Mouse (Mus musculus) midbrain, embryonic 10.5 days (tissue): ENCODE measurements at regions not wholly inside any gene's neighbourhood (a gene's known extent, or its start where the extent isn't known, plus 50 kb on each side); places are given as distances from the start of the nearest gene placed in this dataset.

Experiments used
- DNase-seq: peaks from one replicate; pipeline ENCODE4 v3.0.0-alpha.2; 2017; ENCODE audit warnings: low spot score
- H3K27ac ChIP-seq: fragments of 300-500 bp; sonication (generic); replicated peaks from 2 replicates; pipeline ENCODE4 v1.5.1; 2016; ENCODE audit warnings: mild to moderate bottlenecking
- H3K27me3 ChIP-seq: fragments of 300-500 bp; sonication (generic); 2 replicates; pipeline ENCODE4 v1.6.1; 2016; ENCODE audit warnings: low read depth, mild to moderate bottlenecking; ENCODE audit not compliant: poor library complexity, severe bottlenecking
- H3K36me3 ChIP-seq: fragments of 300-500 bp; sonication (generic); 2 replicates; pipeline ENCODE4 v1.6.1; 2016; ENCODE audit warnings: mild to moderate bottlenecking, moderate library complexity
- H3K4me1 ChIP-seq: fragments of 300-500 bp; sonication (generic); 2 replicates; pipeline ENCODE4 v1.6.1; 2016
- H3K4me3 ChIP-seq: fragments of 300-500 bp; sonication (generic); 2 replicates; pipeline ENCODE4 v1.5.1; 2016; ENCODE audit warnings: mild to moderate bottlenecking, moderate library complexity
- H3K9me3 ChIP-seq: fragments of 300-500 bp; sonication (generic); replicated peaks from 2 replicates; pipeline ENCODE4 v1.6.1; 2016; ENCODE audit warnings: mild to moderate bottlenecking
- WGBS: fragments of 180-500 bp; shearing (Covaris S2); methylation state at CpG from one replicate; pipeline ENCODE4 v1.1.7; 2016; 5-methylcytosine and 5-hydroxymethylcytosine counted together

GRCm38 (mm10) chr6:97682213-97682612, 64.9 kb upstream of the Frmd4b start:
- no peaks in the 10 kb centered on the region for H3K9me3 ChIP-seq
- WGBS: 93% methylated on average over 1 of the region's 1 CpGs
- peaks cover 3% of the 10 kb centered on the region; the same call in 1 of the 2 replicates for H3K4me1 ChIP-seq

GRCm38 (mm10) chr6:97675181-97675756, 57.9 kb upstream of the Frmd4b start:
- H3K27me3 ChIP-seq: no peaks in the 10 kb centered on the region
- no peak overlapping the region for H3K4me3 ChIP-seq
- no peaks in the 10 kb centered on the region for H3K36me3 ChIP-seq
- H3K4me1 ChIP-seq: no peaks in the 10 kb centered on the region
- peaks cover 7% of the 10 kb centered on the region; the same call in 1 of the 2 replicates for H3K9me3 ChIP-seq
- no peak overlapping the region for H3K27ac ChIP-seq
- 83% methylated on average over 5 of the region's 5 CpGs for WGBS
- no peak for DNase-seq

More at GRCm38 (mm10) chr6:97682213-97682612, 64.9 kb upstream of the Frmd4b start:
- peaks cover 18% of the 10 kb centered on the region for H3K27me3 ChIP-seq
- DNase-seq: no peak
- no peaks in the 10 kb centered on the region for H3K36me3 ChIP-seq
- H3K4me3 ChIP-seq: no peak overlapping the region
- no peak overlapping the region for H3K27ac ChIP-seq

- 25% methylated on average over 5 of the region's 5 CpGs for WGBS
- H3K4me1 ChIP-seq: peaks cover 23% of the 10 kb centered on the region
- H3K27ac ChIP-seq: peak overlapping the region; percentile 79
- peaks cover 4% of the 10 kb centered on the region; the same call in 1 of the 2 replicates for H3K9me3 ChIP-seq
- no peaks in the 10 kb centered on the region for H3K27me3 ChIP-seq
- no peaks in the 10 kb centered on the region for H3K36me3 ChIP-seq
- DNase-seq: peak; percentile 70
- H3K4me3 ChIP-seq: peak overlapping the region; percentile 12; the same call in 1 of the 2 replicates
These were observed 49.7 kb upstream of the Frmd4b start for GRCm38 (mm10) chr6:97666818-97667629.
